Mouse (Mus musculus) erythroblast, embryonic 14.5 days (primary cell): ENCODE measurements around the gene Smad3.

Source experiments
- GATA1 ChIP-seq: IDR thresholded peaks from 2 replicates; pipeline ENCODE4 v1.6.1; 2012; ENCODE audit warnings: low read length, inconsistent platforms, mixed read lengths
- TAL1 ChIP-seq: IDR thresholded peaks from 3 replicates; pipeline ENCODE4 v1.6.1; 2012; ENCODE audit warnings: low read length, inconsistent platforms, mixed read lengths

DNA sequence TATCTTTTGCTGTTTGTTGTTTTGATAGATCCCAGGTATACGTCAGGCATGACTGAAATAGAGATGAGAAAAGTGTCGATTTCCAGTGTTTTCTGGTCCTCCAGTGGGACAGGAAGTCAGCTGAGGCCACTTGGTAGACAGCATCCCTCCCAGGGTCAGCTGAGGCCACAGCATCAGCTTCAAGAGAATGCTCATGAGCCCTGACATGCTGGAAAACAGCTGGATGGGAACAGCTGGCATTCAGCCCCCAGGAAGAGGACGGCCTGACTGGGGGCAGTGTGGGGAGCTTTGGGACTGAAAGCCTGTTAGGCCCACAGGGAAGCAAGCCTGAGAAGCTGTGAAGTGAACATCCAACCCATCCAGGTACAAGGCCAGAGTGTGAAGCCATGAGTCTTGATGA is 38.6 kb upstream of the Smad3 start:
- no peak for TF ChIP-seq TAL1
- no peak for TF ChIP-seq GATA1
